Mouse (Mus musculus) lung, postnatal 25 days (tissue): ENCODE measurements around the gene Rdx.
"Not testable (repeated sequence)": the region's sequence is repeated elsewhere in the genome, so short reads cannot be mapped to it uniquely, and the experiment has no call there.

ENCODE experiments used
- DNase-seq: peaks from one replicate; pipeline ENCODE4 v3.0.0; 2022; ENCODE audit warnings: low spot score

The Rdx gene

GRCm38 (mm10) chr9:52055313-52055712 is 8.3 kb downstream of the Rdx start:
- DNase-seq: no peak

GRCm38 (mm10) chr9:52059788-52060187 is 12.8 kb downstream of the Rdx start:
- no peak for DNase-seq

- no peak for DNase-seq
Measured at GRCm38 (mm10) chr9:52070052-52070451, 23.1 kb downstream of the Rdx start.

- DNase-seq: not testable (repeated sequence)
Measured at GRCm38 (mm10) chr9:52071352-52071751, 24.4 kb downstream of the Rdx start.

- DNase-seq: no peak
Measured at GRCm38 (mm10) chr9:52072202-52072601, 25.2 kb downstream of the Rdx start.

- no peak for DNase-seq
Measured at GRCm38 (mm10) chr9:52076089-52076488, 29.1 kb downstream of the Rdx start.

GRCm38 (mm10) chr9:52077692-52078091 is 30.7 kb downstream of the Rdx start:
- DNase-seq: no peak

GRCm38 (mm10) chr9:52081979-52082378 is 35.0 kb downstream of the Rdx start:
- no peak for DNase-seq

- DNase-seq: no peak
Measured at GRCm38 (mm10) chr9:52082414-52082813, 35.4 kb downstream of the Rdx start.

- DNase-seq: no peak
Measured at GRCm38 (mm10) chr9:52091752-52092151, 44.8 kb downstream of the Rdx start.

GRCm38 (mm10) chr9:52092311-52092710 is 45.3 kb downstream of the Rdx start:
- no peak for DNase-seq

- no peak for DNase-seq
Measured at GRCm38 (mm10) chr9:52093108-52093507, 46.1 kb downstream of the Rdx start.

GRCm38 (mm10) chr9:52094016-52094415 is 47.0 kb downstream of the Rdx start:
- no peak for DNase-seq

- DNase-seq: no peak
Measured at GRCm38 (mm10) chr9:52094471-52094980, 47.6 kb downstream of the Rdx start.

- no peak for DNase-seq
Measured at GRCm38 (mm10) chr9:52095666-52096065, 48.7 kb downstream of the Rdx start.

GRCm38 (mm10) chr9:52097386-52097785 is 50.4 kb downstream of the Rdx start:
- no peak for DNase-seq

GRCm38 (mm10) chr9:52098600-52098999 is 51.6 kb downstream of the Rdx start:
- DNase-seq: peak; percentile 82

- DNase-seq: no peak
Measured at GRCm38 (mm10) chr9:52100426-52100825, 53.5 kb downstream of the Rdx start.

- DNase-seq: no peak
Measured at GRCm38 (mm10) chr9:52102060-52102844, 55.3 kb downstream of the Rdx start.

GRCm38 (mm10) chr9:52103448-52104224 is 56.7 kb downstream of the Rdx start:
- DNase-seq: no peak

GRCm38 (mm10) chr9:52104225-52104615 is 57.2 kb downstream of the Rdx start:
- DNase-seq: no peak

- peak; percentile 47 for DNase-seq
Measured at GRCm38 (mm10) chr9:52105423-52105822, 58.5 kb downstream of the Rdx start.

- no peak for DNase-seq
Measured at GRCm38 (mm10) chr9:52107161-52107560, 60.2 kb downstream of the Rdx start.
